Mouse (Mus musculus): ENCODE measurements at regions not wholly inside any gene's neighbourhood (a gene's known extent, or its start where the extent isn't known, plus 50 kb on each side); places are given as distances from the start of the nearest gene placed in this dataset.

DNA sequence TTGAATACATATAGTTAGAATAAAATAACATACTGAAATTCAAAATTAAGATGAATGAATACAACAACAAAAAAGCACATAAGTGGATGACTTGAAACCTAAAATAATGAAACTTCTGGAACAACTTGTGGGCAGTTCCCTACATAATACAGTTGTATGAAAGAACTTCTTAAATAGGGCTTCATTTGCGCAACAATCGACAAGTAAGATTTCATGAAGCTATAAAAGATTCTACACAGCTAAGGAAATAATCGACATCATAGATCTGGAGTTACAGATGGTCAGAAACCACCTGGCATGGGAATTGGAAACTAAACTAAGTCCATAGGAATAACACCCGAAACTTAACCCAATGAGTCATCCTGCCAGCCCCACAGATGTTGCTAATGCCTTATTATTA is 491.5 kb upstream of the Ctnnd2 start:
- DNase-seq = no peak

DNA sequence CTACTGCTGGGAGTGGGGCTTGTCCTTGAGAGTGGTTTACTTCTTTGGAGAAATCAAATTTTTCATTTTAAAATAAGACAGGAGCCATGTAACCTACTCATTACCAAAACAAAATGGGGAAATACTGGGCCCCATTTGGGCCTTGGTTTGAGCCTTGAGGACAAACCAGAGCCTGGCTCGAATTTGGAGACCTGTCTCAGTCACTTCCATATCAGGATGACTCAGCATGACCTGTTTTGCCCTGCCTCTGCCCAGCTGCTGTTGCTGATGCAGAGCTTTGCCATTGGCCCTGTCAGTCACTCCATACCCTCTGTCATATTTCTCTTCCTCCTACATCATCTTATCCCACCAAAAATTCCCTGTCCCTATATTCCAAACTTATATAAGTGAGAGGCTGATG is 485.5 kb upstream of the Ctnnd2 start:
- peak; percentile 15 for DNase-seq

Data from adrenal gland, adult 8-10 months (tissue).